Mouse (Mus musculus) bone marrow macrophage, adult 2 months (primary cell): ENCODE data around the gene Sdccag8.

ENCODE experiments used
- CTCF ChIP-seq: IDR thresholded peaks from 2 replicates; pipeline ENCODE4 v1.5.1; 2012; ENCODE audit warnings: low read depth, mild to moderate bottlenecking, low read length, moderate library complexity
- POLR2A ChIP-seq: IDR thresholded peaks from 2 replicates; pipeline ENCODE4 v1.6.1; 2012; ENCODE audit warnings: mild to moderate bottlenecking, low read depth, low read length, borderline replicate concordance

- no peak for TF ChIP-seq CTCF
- no peak for TF ChIP-seq POLR2A
These were observed 3.7 kb downstream of the Sdccag8 start for GRCm38 (mm10) chr1:176818147-176818546.
